Mouse (Mus musculus) embryonic facial prominence, embryonic 11.5 days (tissue): ENCODE data around the gene Psme2b. TPM values are rescaled to one million over a fixed set of nuclear protein-coding genes. Genes with fewer than 3 reads are reported as not detected.
"Not testable (repeated sequence)": the region's sequence is repeated elsewhere in the genome, so short reads cannot be mapped to it uniquely, and the experiment has no call there.

Source experiments
- ATAC-seq: fragments of 200-750 bp; cut with Nextera tagmentation; replicated peaks from 2 replicates; pipeline ENCODE4 v1.8.0; 2017; ENCODE audit warnings: low read depth; ENCODE audit not compliant: insufficient number of reproducible peaks, low FRiP score, low TSS enrichment
- DNase-seq: peaks from one replicate; pipeline ENCODE4 v3.0.0-alpha.2; 2015; ENCODE audit warnings: low spot score
- H3K27ac ChIP-seq: fragments of 300-500 bp; sonication (generic); replicated peaks from 2 replicates; pipeline ENCODE4 v1.5.1; 2014; ENCODE audit warnings: mild to moderate bottlenecking, low read depth, low read length, control low read depth
- H3K27me3 ChIP-seq: fragments of 300-500 bp; sonication (generic); 2 replicates; pipeline ENCODE4 v1.6.1; 2014; ENCODE audit warnings: mild to moderate bottlenecking, low read length, moderate library complexity, mixed read lengths; ENCODE audit not compliant: control insufficient read depth, insufficient read depth
- H3K36me3 ChIP-seq: fragments of 300-500 bp; sonication (generic); replicated peaks from 2 replicates; pipeline ENCODE4 v1.6.1; 2014; ENCODE audit warnings: low read depth, mild to moderate bottlenecking, low read length, moderate library complexity, mixed read lengths; ENCODE audit not compliant: control insufficient read depth, insufficient read depth
- H3K4me1 ChIP-seq: fragments of 300-500 bp; sonication (generic); 2 replicates; pipeline ENCODE4 v1.6.1; 2014; ENCODE audit warnings: low read length, mixed read lengths; ENCODE audit not compliant: control insufficient read depth, insufficient read depth
- H3K4me2 ChIP-seq: fragments of 300-500 bp; sonication (generic); 2 replicates; pipeline ENCODE4 v1.6.1; 2014; ENCODE audit warnings: low read depth, mild to moderate bottlenecking, control low read depth, low read length, moderate library complexity
- H3K4me3 ChIP-seq: fragments of 300-500 bp; sonication (generic); 2 replicates; pipeline ENCODE4 v1.5.1; 2014; ENCODE audit warnings: low read depth, low read length, control low read depth
- H3K9ac ChIP-seq: fragments of 300-500 bp; sonication (generic); replicated peaks from 2 replicates; pipeline ENCODE4 v1.6.1; 2014; ENCODE audit warnings: mild to moderate bottlenecking, control low read depth, low read length
- H3K9me3 ChIP-seq: fragments of 300-500 bp; sonication (generic); replicated peaks from 2 replicates; pipeline ENCODE4 v1.6.1; 2016; ENCODE audit warnings: mild to moderate bottlenecking, low read length, inconsistent platforms, mixed read lengths; ENCODE audit not compliant: control insufficient read depth
- WGBS: fragments of 180-500 bp; shearing (Covaris S2); extraction: QIAGEN DNeasy Blood & Tissue Kit; methylation state at CpG from one replicate; pipeline ENCODE4 v1.1.7; 2014; 5-methylcytosine and 5-hydroxymethylcytosine counted together
- polyA plus RNA-seq: library from polyadenylated mRNA; unstranded; fragments of >200 nt; fragmentation: Nextera tagmentation; extraction: Ambion mirVana; gene quantifications from 2 replicates; pipeline ENCODE4 v1.2.1, GENCODE M21; 2014

The Psme2b gene
- 2.0 and 2.1 TPM in 2 replicates for polyA plus RNA-seq

DNA sequence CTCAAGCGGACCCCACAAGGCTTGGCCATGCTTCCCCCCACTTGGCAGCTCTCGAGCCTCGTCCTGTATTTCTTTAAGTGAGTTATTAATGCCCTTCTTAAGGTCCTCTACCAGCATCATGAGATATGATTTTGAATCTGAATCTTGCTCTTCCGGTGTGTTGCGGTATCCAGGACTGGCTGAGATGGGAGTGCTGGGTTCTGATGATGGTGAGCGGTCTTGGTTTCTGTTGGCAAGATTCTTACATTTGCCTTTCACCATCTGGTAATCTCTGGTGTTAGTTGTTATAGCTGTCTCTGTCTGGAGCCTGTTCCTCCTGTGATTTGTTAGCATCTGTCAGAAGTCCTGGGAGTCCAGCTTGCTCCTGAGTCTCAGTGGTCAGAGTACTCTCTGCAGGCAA is at the start of gene Psme2b:
TSS of gene Psme2b (minus strand) at position 101 of the 400 bp plus-strand sequence.
- H3K27me3 ChIP-seq, H3K9me3 ChIP-seq, H3K4me3 ChIP-seq, H3K4me1 ChIP-seq, H3K9ac ChIP-seq, DNase-seq, ATAC-seq, H3K27ac ChIP-seq, H3K36me3 ChIP-seq, H3K4me2 ChIP-seq: not testable (repeated sequence)
- 96% methylated on average over 6 of the region's 6 CpGs for WGBS

DNA sequence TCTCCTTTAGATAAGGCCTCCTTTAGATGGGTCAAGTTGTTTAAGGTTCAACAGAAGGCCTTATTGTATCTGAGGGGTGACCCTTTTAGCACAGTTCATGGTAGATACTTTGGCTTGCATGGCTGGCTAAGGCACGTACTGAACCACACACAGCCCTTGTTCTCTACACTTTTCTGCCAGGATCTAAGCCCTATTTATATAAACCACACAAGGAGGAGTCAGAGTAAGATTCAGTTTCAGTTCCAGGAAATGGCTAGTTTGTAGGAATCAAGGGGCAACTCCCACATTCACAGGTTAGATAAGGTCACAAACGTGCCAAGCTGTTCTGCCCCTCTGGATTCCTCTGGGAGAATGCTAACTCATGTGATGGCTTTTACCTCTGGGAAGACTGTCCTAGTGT is 48.0 kb upstream of the Psme2b start, which contains the start of gene Tgtp1:
TSS of gene Tgtp1 (minus strand) at position 155 of the 400 bp plus-strand sequence.
- 23% methylated on average over 2 of the region's 2 CpGs for WGBS
- H3K4me2 ChIP-seq, H3K9me3 ChIP-seq, H3K27me3 ChIP-seq, H3K4me1 ChIP-seq, H3K4me3 ChIP-seq, H3K36me3 ChIP-seq, DNase-seq, H3K9ac ChIP-seq, H3K27ac ChIP-seq, ATAC-seq: not testable (repeated sequence)

DNA sequence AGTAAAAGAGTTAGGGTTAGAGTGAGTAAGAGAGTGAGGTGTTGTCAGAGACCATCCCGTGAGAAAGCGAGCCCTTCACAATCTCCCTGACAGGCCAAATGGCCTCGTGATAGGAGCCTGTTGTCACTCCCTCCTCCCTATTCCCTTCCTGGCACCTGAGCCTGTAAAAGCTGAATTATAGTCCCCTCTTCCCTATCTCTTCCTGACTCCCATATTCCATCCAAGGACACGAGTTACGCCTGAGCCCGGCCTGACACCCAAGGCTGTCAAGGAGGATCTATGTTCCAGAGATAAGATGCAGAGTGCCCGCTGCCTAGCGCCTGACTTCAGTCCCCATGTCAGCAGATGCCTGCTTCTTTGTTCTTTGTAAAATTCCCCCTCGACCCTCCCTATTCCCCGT is 47.3 kb upstream of the Psme2b start:
- H3K4me1 ChIP-seq, ATAC-seq, H3K9ac ChIP-seq, H3K4me2 ChIP-seq, DNase-seq, H3K9me3 ChIP-seq, H3K27ac ChIP-seq, H3K36me3 ChIP-seq, H3K27me3 ChIP-seq, H3K4me3 ChIP-seq: not testable (repeated sequence)
- 72% methylated on average over 10 of the region's 10 CpGs for WGBS

DNA sequence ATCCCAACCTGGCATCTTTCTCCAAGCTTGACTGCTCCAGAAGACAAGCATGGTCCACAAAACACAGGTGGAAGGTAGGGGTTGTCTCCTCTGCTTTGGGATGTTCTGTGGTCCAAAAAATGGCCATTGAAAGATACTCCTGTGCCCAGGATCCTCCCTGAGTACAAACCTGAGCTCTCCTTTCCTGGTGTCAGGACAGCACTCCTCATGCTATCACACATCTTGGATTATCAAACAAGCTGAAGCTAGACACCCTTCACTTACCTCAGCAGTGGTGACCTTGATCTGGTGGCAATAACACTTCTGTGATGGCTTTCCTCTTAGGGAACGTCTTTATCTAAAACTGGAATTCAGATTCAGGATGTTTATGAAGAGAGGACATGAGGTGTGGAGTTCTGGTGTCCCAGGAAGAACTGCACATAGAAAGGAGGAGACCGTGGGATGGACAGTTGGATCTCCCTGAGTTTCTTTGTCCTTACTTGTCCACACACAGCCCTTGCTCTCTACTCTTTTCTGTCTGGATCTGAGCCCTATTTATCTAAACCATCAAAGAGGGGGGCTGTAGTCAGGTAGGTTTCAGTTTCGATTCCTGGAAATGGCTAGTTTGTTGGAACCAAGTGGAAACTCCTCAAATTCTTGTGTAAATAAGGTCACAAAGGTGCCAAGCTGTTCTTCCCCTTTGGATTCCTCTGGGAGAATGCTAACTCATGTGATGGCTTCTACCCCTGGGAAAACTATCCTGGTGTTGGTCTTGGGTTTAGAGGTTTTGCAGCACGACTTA is 45.9 kb upstream of the Psme2b start, which contains the start of gene Gm12185:
TSS of gene Gm12185 (minus strand) at position 487 of the 781 bp plus-strand sequence.
- ATAC-seq, H3K27me3 ChIP-seq, H3K27ac ChIP-seq, H3K9ac ChIP-seq, H3K36me3 ChIP-seq, H3K4me2 ChIP-seq, H3K4me1 ChIP-seq, H3K4me3 ChIP-seq, H3K9me3 ChIP-seq, DNase-seq: not testable (repeated sequence)
- WGBS, result 68% methylated on average over 4 of the region's 4 CpGs

DNA sequence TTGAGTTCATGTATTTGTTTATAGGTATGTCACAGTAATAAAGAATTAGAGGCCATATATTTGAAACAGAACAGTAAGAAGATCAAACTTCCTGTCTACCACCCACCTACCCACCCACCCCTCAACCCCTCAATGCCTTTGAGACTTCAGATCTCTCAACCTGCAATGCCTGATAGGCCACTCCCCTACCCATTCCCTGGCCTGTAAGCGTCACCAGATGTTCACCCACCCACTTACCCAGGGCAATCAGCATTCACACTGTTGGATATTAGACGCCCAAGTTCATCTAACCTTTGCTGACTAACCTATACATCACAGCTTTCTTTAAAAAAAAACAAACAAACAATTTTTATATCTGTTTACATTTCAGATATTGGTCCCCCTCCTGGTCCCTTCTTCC is 44.0 kb upstream of the Psme2b start:
- H3K27me3 ChIP-seq, H3K9ac ChIP-seq, H3K4me3 ChIP-seq, DNase-seq, H3K27ac ChIP-seq, H3K9me3 ChIP-seq, H3K4me2 ChIP-seq, H3K36me3 ChIP-seq, H3K4me1 ChIP-seq, ATAC-seq: not testable (repeated sequence)
- 47% methylated on average over 1 of the region's 2 CpGs for WGBS

DNA sequence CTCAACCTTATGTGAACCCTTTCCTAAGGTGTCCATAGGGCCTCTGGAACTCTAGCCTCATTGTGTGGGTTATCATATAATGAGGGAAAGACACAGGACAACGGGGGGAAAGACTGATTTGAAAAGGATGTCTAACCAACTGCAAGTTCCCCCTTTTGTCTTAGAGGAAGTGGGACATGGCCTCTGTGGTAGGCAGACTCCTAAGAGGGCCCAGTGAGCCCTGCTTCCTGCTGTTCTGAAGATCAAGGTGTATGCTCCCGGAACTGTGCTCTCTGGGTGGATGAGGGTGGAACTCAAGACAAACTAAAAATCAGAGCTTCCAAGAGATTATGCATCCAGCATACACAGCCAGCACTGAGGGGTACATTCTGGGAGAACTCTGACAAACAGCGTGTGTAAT is 42.2 kb upstream of the Psme2b start:
- H3K4me3 ChIP-seq, H3K4me1 ChIP-seq, H3K9me3 ChIP-seq, H3K9ac ChIP-seq, DNase-seq, ATAC-seq, H3K27me3 ChIP-seq, H3K36me3 ChIP-seq, H3K4me2 ChIP-seq, H3K27ac ChIP-seq: not testable (repeated sequence)
- 73% methylated on average over 2 of the region's 3 CpGs for WGBS

DNA sequence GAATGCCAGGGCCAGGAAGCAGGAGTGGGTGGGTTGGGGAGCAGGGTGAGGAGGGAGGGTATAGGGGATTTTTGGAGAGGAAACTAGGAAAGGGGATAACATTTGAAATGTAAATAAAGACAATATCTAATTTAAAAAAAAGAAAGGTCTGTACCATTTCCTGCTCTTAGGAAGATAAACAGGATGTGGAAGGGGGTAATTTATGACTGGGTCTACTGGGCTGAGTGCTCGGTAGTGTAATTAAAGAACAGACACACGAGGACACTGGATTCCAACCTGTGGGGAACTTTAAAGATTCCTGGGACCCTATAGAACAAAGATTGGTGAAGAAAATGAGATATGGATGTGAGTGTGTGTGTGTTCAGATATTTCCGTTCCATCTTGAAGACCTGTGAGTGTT is 36.9 kb upstream of the Psme2b start:
- not testable (repeated sequence) for H3K9ac ChIP-seq, H3K9me3 ChIP-seq, H3K27me3 ChIP-seq, ATAC-seq, H3K36me3 ChIP-seq, H3K27ac ChIP-seq, H3K4me1 ChIP-seq, DNase-seq, H3K4me3 ChIP-seq, H3K4me2 ChIP-seq
- no CpG with 5 or more reads among the region's 3 CpGs for WGBS

DNA sequence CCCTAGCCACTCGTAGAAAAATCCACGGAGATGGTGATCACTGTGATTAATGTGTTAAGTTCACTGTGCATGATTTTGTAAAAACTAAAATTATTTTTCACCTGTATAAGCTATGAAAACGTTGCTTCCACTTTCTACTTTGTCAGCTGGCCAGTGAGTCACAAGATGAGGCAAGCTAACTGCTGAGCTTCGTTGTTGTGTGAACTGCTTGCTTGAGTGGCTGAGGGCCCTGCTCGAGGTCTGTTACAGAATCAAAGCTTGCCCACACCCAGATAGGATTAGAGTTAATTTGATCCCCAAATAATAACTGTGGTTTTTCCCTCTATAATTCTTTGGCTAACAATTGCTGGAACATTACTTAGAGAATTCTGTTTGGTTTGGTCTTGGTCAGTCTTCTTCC is 34.1 kb upstream of the Psme2b start:
- H3K9me3 ChIP-seq, H3K4me3 ChIP-seq, H3K36me3 ChIP-seq, H3K27me3 ChIP-seq, H3K4me2 ChIP-seq, H3K4me1 ChIP-seq, H3K9ac ChIP-seq, DNase-seq, ATAC-seq, H3K27ac ChIP-seq: not testable (repeated sequence)
- WGBS, result no CpG with 5 or more reads among the region's 5 CpGs
